Mouse (Mus musculus) stomach, embryonic 16.5 days (tissue): ENCODE data around the gene Trim58. TPM values are rescaled to one million over a fixed set of nuclear protein-coding genes. Genes with fewer than 3 reads are reported as not detected.

Experiments
- ATAC-seq: fragments of 200-750 bp; cut with Nextera tagmentation; 2 replicates; pipeline ENCODE4 v1.8.0; 2017; ENCODE audit warnings: moderate number of reproducible peaks, moderate TSS enrichment; ENCODE audit not compliant: insufficient read depth, low FRiP score
- H3K27ac ChIP-seq: fragments of 300-500 bp; sonication (generic); 2 replicates; pipeline ENCODE4 v1.5.1; 2014; ENCODE audit warnings: low read length
- H3K27me3 ChIP-seq: fragments of 300-500 bp; sonication (generic); 2 replicates; pipeline ENCODE4 v1.6.1; 2014; ENCODE audit warnings: low read length, control low read depth, mixed read lengths; ENCODE audit not compliant: control insufficient read depth, insufficient read depth
- H3K36me3 ChIP-seq: fragments of 300-500 bp; sonication (generic); 2 replicates; pipeline ENCODE4 v1.6.1; 2014; ENCODE audit warnings: low read length; ENCODE audit not compliant: control insufficient read depth, insufficient read depth
- H3K4me1 ChIP-seq: fragments of 300-500 bp; sonication (generic); 2 replicates; pipeline ENCODE4 v1.6.1; 2014; ENCODE audit warnings: low read length, control low read depth, mixed read lengths; ENCODE audit not compliant: control insufficient read depth, insufficient read depth
- H3K4me2 ChIP-seq: fragments of 300-500 bp; sonication (generic); 2 replicates; pipeline ENCODE4 v1.6.1; 2014; ENCODE audit warnings: low read depth, low read length, mixed read lengths
- H3K4me3 ChIP-seq: fragments of 300-500 bp; sonication (generic); replicated peaks from 2 replicates; pipeline ENCODE4 v1.5.1; 2014; ENCODE audit warnings: mild to moderate bottlenecking, low read length
- H3K9ac ChIP-seq: fragments of 300-500 bp; sonication (generic); 2 replicates; pipeline ENCODE4 v1.6.1; 2014; ENCODE audit warnings: low read length
- H3K9me3 ChIP-seq: fragments of 300-500 bp; sonication (generic); replicated peaks from 2 replicates; pipeline ENCODE4 v1.6.1; 2016; ENCODE audit warnings: low read length, control low read depth; ENCODE audit not compliant: control insufficient read depth
- WGBS: fragments of 180-500 bp; shearing (Covaris S2); extraction: QIAGEN DNeasy Blood & Tissue Kit; methylation state at CpG from one replicate; pipeline ENCODE4 v1.1.7; 2014; 5-methylcytosine and 5-hydroxymethylcytosine counted together
- polyA plus RNA-seq: library from polyadenylated mRNA; unstranded; fragments of >200 nt; fragmentation: Nextera tagmentation; extraction: Ambion mirVana; gene quantifications from 2 replicates; pipeline ENCODE4 v1.2.1, GENCODE M21; 2015

The Trim58 gene
- polyA plus RNA-seq, 1 experiment from 2014 or later = 0.67 TPM

DNA sequence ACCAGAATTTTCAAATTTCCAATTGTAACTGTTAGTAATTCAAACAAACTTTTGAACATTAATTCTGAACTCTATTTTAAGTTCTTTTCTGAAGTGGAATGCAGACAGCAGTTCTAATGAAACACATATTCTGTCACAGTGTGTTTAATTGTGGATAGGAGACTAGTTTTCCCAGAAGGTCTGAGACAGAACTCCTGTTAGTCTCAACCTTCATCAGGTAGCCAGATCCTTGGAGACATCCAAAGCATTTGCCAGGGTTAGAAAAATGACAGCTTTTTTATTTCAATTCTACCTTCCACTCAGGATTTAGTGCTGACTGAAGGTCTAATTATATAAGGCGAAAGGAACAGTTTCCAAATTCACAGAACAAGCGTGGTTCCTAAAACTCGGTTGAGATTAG, 58.6 kb downstream of the Trim58 start, which contains the start of gene Olfr319:
Gene Olfr319, plus strand, starts transcription at position 301 of the 400 bp plus-strand sequence.
- WGBS = 81% methylated on average over 3 of the region's 3 CpGs
- H3K27ac ChIP-seq = no peak within 1 kb of the TSS
- H3K4me3 ChIP-seq = no peak within 1 kb of the TSS
- H3K27me3 ChIP-seq = no peaks in the 10 kb centered on the region
- no peak within 1 kb of the TSS for H3K4me2 ChIP-seq
- no peaks in the 10 kb centered on the region for H3K36me3 ChIP-seq
- no peak for ATAC-seq
- no peak within 1 kb of the TSS for H3K9ac ChIP-seq
- H3K9me3 ChIP-seq = no peaks in the 10 kb centered on the region
- no peaks in the 10 kb centered on the region for H3K4me1 ChIP-seq

Other genes with a start within 250 kb of the Trim58 start
- gene 1810065E05Rik, start 219.4 kb upstream of the Trim58 start, polyA plus RNA-seq = not detected in 2 replicates
- gene Gm12253, start 207.9 kb upstream of the Trim58 start, polyA plus RNA-seq = not detected in 2 replicates
- gene Lypd9, start 187.5 kb upstream of the Trim58 start, polyA plus RNA-seq = not detected in 2 replicates
- not detected in 2 replicates for gene Olfr30, start 178.2 kb upstream of the Trim58 start, polyA plus RNA-seq
- not detected in 2 replicates for gene Olfr332, start 147.9 kb upstream of the Trim58 start, polyA plus RNA-seq
- gene Olfr331, start 137.9 kb upstream of the Trim58 start, polyA plus RNA-seq = not detected in 2 replicates
- not detected in 2 replicates for gene Olfr330, start 105.6 kb upstream of the Trim58 start, polyA plus RNA-seq
- not detected in 2 replicates for gene Olfr329-ps, start 94.0 kb upstream of the Trim58 start, polyA plus RNA-seq
- gene Olfr328, start 84.8 kb upstream of the Trim58 start, polyA plus RNA-seq = not detected in 2 replicates
- not detected in 2 replicates for gene Olfr224, start 69.9 kb upstream of the Trim58 start, polyA plus RNA-seq
- not detected in 2 replicates for gene Olfr325, start 62.7 kb upstream of the Trim58 start, polyA plus RNA-seq
- not detected in 2 replicates for gene Olfr324, start 45.4 kb upstream of the Trim58 start, polyA plus RNA-seq
- 4.2 and 15.4 TPM in 2 replicates for gene 2210407C18Rik, start 24.4 kb upstream of the Trim58 start, polyA plus RNA-seq
- gene Olfr323, start 10.0 kb upstream of the Trim58 start, polyA plus RNA-seq = 0.17 TPM in 1 of 2 replicates, not detected in the other
- gene Olfr322, start 18.3 kb downstream of the Trim58 start, polyA plus RNA-seq = not detected in 2 replicates
- gene Olfr320, start 40.6 kb downstream of the Trim58 start, polyA plus RNA-seq = not detected in 2 replicates
- not detected in 2 replicates for gene Olfr319, start 58.7 kb downstream of the Trim58 start, polyA plus RNA-seq
- gene Olfr318, start 83.5 kb downstream of the Trim58 start, polyA plus RNA-seq = not detected in 2 replicates
- not detected in 2 replicates for gene Olfr317, start 98.7 kb downstream of the Trim58 start, polyA plus RNA-seq
- gene Olfr316, start 112.3 kb downstream of the Trim58 start, polyA plus RNA-seq = not detected in 2 replicates
- gene Olfr315, start 132.7 kb downstream of the Trim58 start, polyA plus RNA-seq = not detected in 2 replicates
- not detected in 2 replicates for gene Olfr314, start 142.5 kb downstream of the Trim58 start, polyA plus RNA-seq
- 5.2 and 5.4 TPM in 2 replicates for gene Fam183b, start 161.5 kb downstream of the Trim58 start, polyA plus RNA-seq
- not detected in 2 replicates for gene Olfr313, start 174.5 kb downstream of the Trim58 start, polyA plus RNA-seq
- gene Olfr312, start 188.8 kb downstream of the Trim58 start, polyA plus RNA-seq = not detected in 2 replicates
- gene Olfr311, start 198.8 kb downstream of the Trim58 start, polyA plus RNA-seq = not detected in 2 replicates
- gene Gm12258, start 206.7 kb downstream of the Trim58 start, polyA plus RNA-seq = 9.5 TPM in 2 replicates
- 5.9 and 7.7 TPM in 2 replicates for gene 2810021J22Rik, start 226.8 kb downstream of the Trim58 start, polyA plus RNA-seq